Mouse (Mus musculus) C2C12 (cell line): ENCODE measurements around the gene Med13l. TPM values are rescaled to one million over a fixed set of nuclear protein-coding genes. Genes with fewer than 3 reads are reported as not detected.

Source experiments
- H3K27me3 ChIP-seq: one replicate; pipeline ENCODE4 v1.6.1; 2011; ENCODE audit not compliant: control insufficient read depth, insufficient read depth, insufficient read length
- H3K36me3 ChIP-seq: one replicate; pipeline ENCODE4 v1.6.1; 2011; ENCODE audit not compliant: control insufficient read depth, insufficient read depth
- H3K4me3 ChIP-seq: one replicate; pipeline ENCODE4 v1.5.1; 2011; ENCODE audit warnings: mild to moderate bottlenecking, control low read depth; ENCODE audit not compliant: poor library complexity, insufficient read depth, severe bottlenecking
- H3K79me2 ChIP-seq: one replicate; pipeline ENCODE4 v1.6.1; 2011; ENCODE audit not compliant: control insufficient read depth, insufficient read depth
- H3K79me3 ChIP-seq: one replicate; pipeline ENCODE4 v1.6.1; 2011; ENCODE audit warnings: low read depth, control low read depth
- H3ac ChIP-seq: one replicate; pipeline ENCODE3; 2011; ENCODE audit warnings: low read depth; ENCODE audit not compliant: control insufficient read depth, insufficient read length
- CEBPB ChIP-seq: IDR thresholded peaks from one replicate; pipeline ENCODE4 v1.6.1; 2011; ENCODE audit warnings: low read depth, mild to moderate bottlenecking, control low read depth, moderate library complexity
- CTCF ChIP-seq: IDR thresholded peaks from one replicate; pipeline ENCODE4 v1.5.1; 2011; ENCODE audit not compliant: control insufficient read depth, insufficient read depth, insufficient read length
- FOSL1 ChIP-seq: IDR thresholded peaks from one replicate; pipeline ENCODE4 v1.8.0; 2011; ENCODE audit warnings: mild to moderate bottlenecking, low read length; ENCODE audit not compliant: poor library complexity, insufficient read depth, severe bottlenecking
- MAX ChIP-seq: IDR thresholded peaks from one replicate; pipeline ENCODE4 v1.6.1; 2011; ENCODE audit warnings: mild to moderate bottlenecking, control low read depth
- MYOD1 ChIP-seq: IDR thresholded peaks from one replicate; pipeline ENCODE4 v1.6.1; 2011; ENCODE audit warnings: low read depth; ENCODE audit not compliant: control insufficient read depth, insufficient read length
- MYOG ChIP-seq: IDR thresholded peaks from one replicate; pipeline ENCODE4 v1.6.1; 2011; ENCODE audit not compliant: control insufficient read depth, insufficient read length; ENCODE audit errors: extremely low read depth
- USF1 ChIP-seq: IDR thresholded peaks from one replicate; pipeline ENCODE4 v1.6.1; 2011; ENCODE audit warnings: low read depth, mild to moderate bottlenecking, control low read depth, moderate library complexity
- polyA plus RNA-seq: library from polyadenylated mRNA; unstranded; fragments of >200 nt; fragmentation: generic; extraction: Trizol; gene quantifications from one replicate; pipeline ENCODE4 v1.2.1, GENCODE M21; 2012; ENCODE audit warnings: missing spikeins

Gene Med13l
- polyA plus RNA-seq, 1 experiment = 6.7 TPM

DNA sequence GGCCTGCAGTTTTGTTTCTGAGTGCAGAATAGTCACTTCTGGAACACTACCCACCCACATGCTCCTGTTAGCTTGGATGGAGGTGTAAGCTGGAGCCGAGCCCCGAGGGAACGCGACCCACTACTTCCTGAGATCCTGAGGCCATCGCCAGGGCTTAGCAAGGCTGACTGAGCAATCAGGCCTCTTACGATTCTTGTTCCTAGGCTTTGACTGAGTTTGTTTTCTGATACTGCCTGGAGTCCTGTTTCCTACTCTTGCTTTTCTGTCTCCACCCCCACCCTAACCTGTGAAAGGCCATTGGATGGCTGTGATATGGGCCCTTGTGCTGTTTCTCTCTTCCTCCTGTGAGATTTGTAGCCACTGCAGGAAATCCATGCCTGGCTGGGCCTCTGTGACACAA is 3.1 kb downstream of the Med13l start:
- TF ChIP-seq MYOD1 = no peak
- no peak for TF ChIP-seq CTCF
- TF ChIP-seq FOSL1 = no peak
- TF ChIP-seq CEBPB = no peak
- TF ChIP-seq USF1 = no peak
- TF ChIP-seq MAX = no peak
- TF ChIP-seq MYOG = no peak
- Histone ChIP-seq H3K79me3 (peaks cover 70% of the 10 kb centered on the region), H3K27me3 (no peaks in the 10 kb centered on the region), H3ac (no peak overlapping the region), H3K4me3 (no peak overlapping the region), H3K79me2 (peaks cover 79% of the 10 kb centered on the region), H3K36me3 (no peaks in the 10 kb centered on the region)

DNA sequence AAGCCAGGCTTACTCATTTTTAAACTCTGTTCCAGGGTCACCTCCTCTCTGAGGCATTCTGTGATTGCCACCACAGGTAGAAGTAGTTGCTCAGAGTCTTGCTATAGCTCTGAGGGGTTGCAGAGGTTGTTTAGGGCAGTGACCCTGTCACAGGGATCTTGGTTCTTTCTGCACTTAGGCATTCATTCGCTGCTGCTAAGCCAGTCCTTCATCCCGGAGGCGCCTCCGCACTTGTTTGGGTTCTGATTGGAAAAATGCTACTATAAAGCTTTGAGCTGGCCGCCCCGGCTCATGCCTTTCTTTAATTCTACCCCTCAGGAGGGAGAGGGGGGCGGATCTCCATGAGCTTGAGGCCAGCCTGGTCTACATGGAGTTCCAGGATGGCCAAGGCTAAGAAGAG is 6.9 kb downstream of the Med13l start:
- TF ChIP-seq CTCF (no peak), MAX (no peak), FOSL1 (no peak), CEBPB (no peak), USF1 (no peak), MYOD1 (no peak), MYOG (no peak)
- no peak overlapping the region for H3ac ChIP-seq

GRCm38 (mm10) chr5:118569017-118569416 is 8.5 kb downstream of the Med13l start:
- no peak overlapping the region for H3K4me3 ChIP-seq
- TF ChIP-seq FOSL1 = no peak
- no peak for TF ChIP-seq MAX
- TF ChIP-seq CTCF = no peak
- no peak for TF ChIP-seq MYOD1
- TF ChIP-seq MYOG = no peak
- TF ChIP-seq USF1 = no peak
- TF ChIP-seq CEBPB = no peak
- H3K79me2 ChIP-seq = peaks cover 99% of the 10 kb centered on the region
- H3K79me3 ChIP-seq = peaks cover 81% of the 10 kb centered on the region
- H3K36me3 ChIP-seq = no peaks in the 10 kb centered on the region
- no peak overlapping the region for H3ac ChIP-seq
- H3K27me3 ChIP-seq = no peaks in the 10 kb centered on the region

More for the DNA sequence above, 6.9 kb downstream of the Med13l start:
- peaks cover 99% of the 10 kb centered on the region for H3K79me2 ChIP-seq
- no peak overlapping the region for H3K4me3 ChIP-seq
- no peaks in the 10 kb centered on the region for H3K27me3 ChIP-seq
- no peaks in the 10 kb centered on the region for H3K36me3 ChIP-seq
- H3K79me3 ChIP-seq = peaks cover 80% of the 10 kb centered on the region

DNA sequence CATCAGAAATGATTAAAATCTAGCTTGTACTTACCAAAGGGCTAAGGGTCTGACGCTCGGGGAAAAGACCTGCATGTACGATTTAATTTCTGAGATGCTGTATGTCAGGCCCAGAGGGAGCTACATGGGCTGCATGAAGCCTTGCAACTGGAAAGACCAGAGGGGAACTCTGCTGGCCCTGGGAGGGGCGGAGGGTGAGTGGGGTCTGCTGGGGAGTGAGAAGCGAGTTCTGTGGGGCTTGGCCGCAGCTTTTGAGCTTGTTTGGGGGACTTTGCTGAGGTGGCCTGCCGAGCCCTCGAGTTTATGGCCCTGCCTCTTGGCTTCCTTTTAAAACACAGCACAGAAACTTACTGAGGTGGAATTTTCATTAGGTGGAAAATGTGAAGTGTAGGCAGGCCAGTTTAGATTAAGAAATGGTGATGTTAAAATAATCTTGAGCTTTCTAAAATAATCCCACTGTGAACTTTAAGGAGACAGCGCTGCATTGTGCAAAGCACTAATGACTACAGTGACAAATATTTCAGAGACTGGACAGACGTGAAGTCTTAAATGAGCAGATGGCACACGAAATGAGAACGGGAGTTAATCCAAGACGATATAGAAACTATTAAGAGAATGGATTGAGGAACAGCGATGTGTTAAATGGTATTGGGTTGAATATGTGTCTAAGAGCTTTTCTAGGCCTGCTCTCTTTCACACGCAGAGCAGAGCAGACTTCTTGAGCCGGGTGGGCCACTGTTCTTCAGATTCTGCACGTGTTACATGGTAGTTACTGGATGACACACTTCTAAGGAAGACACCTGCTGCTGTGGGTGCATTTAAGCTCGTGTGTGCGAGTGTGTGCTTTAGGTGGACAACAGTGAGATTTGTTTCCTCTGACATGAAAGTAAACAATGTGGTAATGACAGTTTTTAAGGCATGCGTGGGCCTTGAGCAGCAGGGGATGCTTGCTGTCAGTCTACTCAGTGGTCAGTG is 9.4 kb downstream of the Med13l start:
- Histone ChIP-seq H3K27me3 (no peaks in the 10 kb centered on the region), H3K36me3 (no peaks in the 10 kb centered on the region), H3K79me3 (peaks cover 76% of the 10 kb centered on the region), H3K79me2 (peaks cover 99% of the 10 kb centered on the region), H3K4me3 (no peak overlapping the region), H3ac (no peak overlapping the region)
- TF ChIP-seq CEBPB (no peak), MAX (no peak), CTCF (no peak), FOSL1 (no peak), MYOG (no peak), MYOD1 (no peak), USF1 (no peak)

DNA sequence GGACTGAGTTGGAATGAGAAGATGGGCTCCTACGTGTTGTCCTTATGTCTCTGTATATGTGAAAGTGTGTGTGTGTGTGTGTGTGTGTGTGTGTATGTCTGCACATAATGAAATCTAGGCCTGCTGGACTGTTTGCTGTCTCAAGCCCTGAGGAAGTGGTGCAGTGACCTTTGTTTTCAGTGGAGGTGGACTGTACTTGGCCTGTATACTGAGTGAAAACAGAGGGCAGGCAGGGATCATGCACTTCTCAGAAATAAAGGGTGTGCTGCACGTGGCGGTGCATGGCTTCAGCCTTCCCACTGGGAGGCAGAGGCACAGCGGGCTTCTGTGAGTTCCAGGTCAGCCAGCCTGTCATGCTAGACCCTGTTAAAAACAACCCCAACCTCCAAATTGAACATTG is 11.0 kb downstream of the Med13l start:
- Histone ChIP-seq H3ac (no peak overlapping the region), H3K27me3 (no peaks in the 10 kb centered on the region), H3K79me2 (peaks cover 99% of the 10 kb centered on the region), H3K4me3 (no peak overlapping the region), H3K36me3 (no peaks in the 10 kb centered on the region), H3K79me3 (peaks cover 72% of the 10 kb centered on the region)
- TF ChIP-seq CTCF = no peak
- TF ChIP-seq MYOG = no peak
- TF ChIP-seq MYOD1 = no peak
- no peak for TF ChIP-seq USF1
- TF ChIP-seq CEBPB = no peak
